Mouse (Mus musculus) CH12.LX (cell line): ENCODE measurements around the gene Six4. TPM values are rescaled to one million over a fixed set of nuclear protein-coding genes. Genes with fewer than 3 reads are reported as not detected.

ENCODE experiments used
- DNase-seq: peaks from one replicate; pipeline ENCODE4 v3.0.0-alpha.2; 2013; ENCODE audit errors: extremely low read depth
- H3K27ac ChIP-seq: 2 replicates; pipeline ENCODE4 v1.5.1; 2012; ENCODE audit warnings: low read depth, mild to moderate bottlenecking, control low read depth, moderate library complexity; ENCODE audit not compliant: insufficient read depth
- H3K27me3 ChIP-seq: replicated peaks from 2 replicates; pipeline ENCODE3; 2012; ENCODE audit warnings: inconsistent platforms
- H3K36me3 ChIP-seq, 2 experiments: replicated peaks in 1 of 2; 2 replicates each; pipeline versions ENCODE3 to v1.6.1; 2012; ENCODE audit warnings: inconsistent platforms in 1 of 2, low read length in 1 of 2, mild to moderate bottlenecking in 1 of 2, mixed read lengths in 1 of 2, moderate library complexity in 1 of 2; ENCODE audit not compliant: control insufficient read depth in 1 of 2, insufficient read depth in 1 of 2
- H3K4me1 ChIP-seq, 2 experiments: 2 replicates each; pipeline ENCODE4 v1.6.1; 2012; ENCODE audit warnings: inconsistent platforms in 1 of 2, moderate library complexity in 1 of 2; ENCODE audit not compliant: insufficient read depth in 2 of 2, control insufficient read depth in 1 of 2
- H3K4me2 ChIP-seq: 2 replicates; pipeline ENCODE4 v1.6.1; 2012; ENCODE audit warnings: low read depth, mild to moderate bottlenecking, control low read depth; ENCODE audit not compliant: poor library complexity, insufficient read depth, severe bottlenecking
- H3K4me3 ChIP-seq, 3 experiments: fragments of 150-350 bp in 1 of 3; sonication (generic) in 1 of 3; replicated peaks in 1 of 3; 2 replicates each; pipeline versions ENCODE3 to v1.5.1; 2011 to 2012; ENCODE audit warnings: low read depth in 2 of 3, low read length in 2 of 3, mild to moderate bottlenecking in 2 of 3, moderate library complexity in 2 of 3, control low read depth in 1 of 3, improper control_type of control experiment in 1 of 3, inconsistent platforms in 1 of 3, mixed read lengths in 1 of 3; ENCODE audit not compliant: poor library complexity in 1 of 3
- H3K79me2 ChIP-seq: replicated peaks from 2 replicates; pipeline ENCODE4 v1.6.1; 2012; ENCODE audit warnings: mild to moderate bottlenecking, moderate library complexity; ENCODE audit not compliant: control insufficient read depth, poor library complexity, insufficient read depth, severe bottlenecking; ENCODE audit errors: extremely low read depth
- H3K9ac ChIP-seq: 2 replicates; pipeline ENCODE4 v1.6.1; 2012; ENCODE audit warnings: low read depth, mild to moderate bottlenecking, control low read depth, moderate library complexity; ENCODE audit not compliant: insufficient read depth
- H3K9me3 ChIP-seq: replicated peaks from 2 replicates; pipeline ENCODE3; 2012; ENCODE audit warnings: low read length, inconsistent platforms, mixed read lengths
- CHD1 ChIP-seq: IDR thresholded peaks from 2 replicates; pipeline ENCODE4 v1.6.1; 2012; ENCODE audit warnings: low read depth, low read length, improper control_type of control experiment, inconsistent platforms
- CHD2 ChIP-seq: IDR thresholded peaks from 2 replicates; pipeline ENCODE4 v1.6.1; 2011; ENCODE audit warnings: low read length, improper control_type of control experiment
- EP300 ChIP-seq: IDR thresholded peaks from 2 replicates; pipeline ENCODE4 v1.6.1; 2011; ENCODE audit warnings: low read length, improper control_type of control experiment
- GABPA ChIP-seq: IDR thresholded peaks from 2 replicates; pipeline ENCODE4 v1.6.1; 2012; ENCODE audit warnings: low read depth, low read length, improper control_type of control experiment, inconsistent platforms; ENCODE audit not compliant: insufficient replicate concordance
- MAFK ChIP-seq: IDR thresholded peaks from 2 replicates; pipeline ENCODE4 v1.6.1; 2011; ENCODE audit warnings: low read length, improper control_type of control experiment; ENCODE audit not compliant: insufficient replicate concordance
- MEF2A ChIP-seq: IDR thresholded peaks from 2 replicates; pipeline ENCODE4 v1.6.1; 2014; ENCODE audit warnings: low read depth, mild to moderate bottlenecking, inconsistent platforms, low read length, improper control_type of control experiment, borderline replicate concordance
- MYC ChIP-seq: IDR thresholded peaks from 2 replicates; pipeline ENCODE4 v1.6.1; 2011; ENCODE audit warnings: low read depth, mild to moderate bottlenecking, improper control_type of control experiment, low read length
- NELFE ChIP-seq: IDR thresholded peaks from 2 replicates; pipeline ENCODE4 v1.6.1; 2011; ENCODE audit warnings: low read depth, low read length, improper control_type of control experiment
- NRF1 ChIP-seq: IDR thresholded peaks from 2 replicates; pipeline ENCODE4 v1.6.1; 2014; ENCODE audit warnings: low read depth, mild to moderate bottlenecking, inconsistent platforms, low read length, improper control_type of control experiment, moderate library complexity
- POLR2A ChIP-seq: IDR thresholded peaks from 2 replicates; pipeline ENCODE4 v1.6.1; 2011; ENCODE audit warnings: low read depth, mild to moderate bottlenecking, improper control_type of control experiment, low read length
- RAD21 ChIP-seq: IDR thresholded peaks from 2 replicates; pipeline ENCODE4 v1.6.1; 2011; ENCODE audit warnings: low read depth, mild to moderate bottlenecking, low read length, improper control_type of control experiment, moderate library complexity
- SIN3A ChIP-seq: IDR thresholded peaks from 2 replicates; pipeline ENCODE4 v1.6.1; 2012; ENCODE audit warnings: low read length, improper control_type of control experiment, inconsistent platforms
- SMC3 ChIP-seq: IDR thresholded peaks from 2 replicates; pipeline ENCODE4 v1.6.1; 2011; ENCODE audit warnings: low read depth, low read length, improper control_type of control experiment
- TBP ChIP-seq: conservative IDR thresholded peaks from 2 replicates; pipeline ENCODE4 v1.6.1; 2011; ENCODE audit warnings: low read depth, low read length, improper control_type of control experiment
- TCF12 ChIP-seq: IDR thresholded peaks from 2 replicates; pipeline ENCODE4 v1.6.1; 2014; ENCODE audit warnings: low read depth, mild to moderate bottlenecking, inconsistent platforms, low read length, improper control_type of control experiment
- ZC3H11A ChIP-seq: IDR thresholded peaks from 2 replicates; pipeline ENCODE4 v1.6.1; 2012; ENCODE audit warnings: low read depth, mild to moderate bottlenecking, inconsistent platforms, low read length, improper control_type of control experiment
- ZMIZ1 ChIP-seq: IDR thresholded peaks from 2 replicates; pipeline ENCODE4 v1.6.1; 2012; ENCODE audit warnings: low read depth, mild to moderate bottlenecking, inconsistent platforms, low read length, improper control_type of control experiment
- dilution Hi-C: fragments of 300-500 bp; cut with MboI; formaldehyde crosslinking; loops from 2 replicates; pipeline ENCODE4 v1.14.3; 2020; ENCODE audit warnings: low sequenced_read_pairs; ENCODE audit not compliant: extremely low pct_unique_long_range_greater_than_20kb, extremely low pct_ligation_motif_present
- in situ Hi-C: fragments of 300-500 bp; cut with MboI; formaldehyde crosslinking; loops from 3 replicates; pipeline ENCODE4 v1.14.3; 2019; ENCODE audit warnings: low sequenced_read_pairs, low pct_ligation_motif_present, low pct_unique_long_range_greater_than_20kb, mixed read lengths
- polyA plus RNA-seq: library from polyadenylated mRNA; unstranded; fragments of >175 nt; gene quantifications from 2 replicates; pipeline ENCODE4 v1.2.1, GENCODE M21; 2012; ENCODE audit warnings: low read depth; ENCODE audit not compliant: insufficient read length
- total RNA-seq, 2 experiments: library from RNA; depleted of rRNA; stranded (reverse); fragments of 300-350 nt in 1 of 2; fragments of >200 nt in 1 of 2; gene quantifications; 2 replicates each; pipeline ENCODE4 v1.2.3; 2012 to 2014

Gene Six4
- total and polyA plus RNA-seq, 3 experiments: 2.0 to 2.5 (median 2.2) TPM

DNA sequence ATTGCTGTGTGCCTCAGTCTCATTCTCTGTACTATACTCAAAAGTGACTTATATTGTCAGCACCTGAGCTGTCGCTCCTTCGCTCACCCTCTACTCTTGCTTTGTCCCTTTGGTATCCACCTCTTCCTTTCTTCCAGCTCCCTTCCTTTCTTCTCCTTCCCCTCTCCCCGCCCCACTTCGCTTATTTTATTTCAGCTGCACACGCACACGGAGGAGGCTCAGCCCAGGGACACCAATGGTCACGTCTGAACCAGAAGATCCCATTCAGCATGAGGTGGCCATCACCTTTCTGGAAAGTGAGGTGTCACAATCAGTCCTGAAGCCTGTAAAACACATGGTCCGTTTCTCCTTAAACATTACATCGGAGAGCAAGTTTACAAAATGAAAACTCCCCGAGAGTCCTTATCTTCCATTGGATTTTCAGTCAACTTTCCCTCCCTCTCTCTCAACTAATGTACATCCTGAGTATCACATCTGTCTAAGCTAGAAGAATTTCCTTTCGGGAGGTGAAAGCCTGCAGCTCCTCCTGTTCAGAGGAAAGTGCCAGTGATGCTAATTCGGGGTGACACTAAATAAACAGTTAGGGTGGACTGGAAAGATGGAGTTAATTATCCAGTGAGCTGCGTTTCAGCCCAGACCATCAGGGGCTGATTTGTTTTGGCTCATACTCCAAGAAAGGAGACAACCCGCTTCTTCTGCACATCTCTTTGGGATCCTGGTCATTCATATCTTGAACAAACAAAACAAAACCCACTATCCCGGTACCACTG is 62.3 kb downstream of the Six4 start:
- peaks cover 0 to 15% of the 10 kb centered on the region in 2 experiments; a peak in 2 of 4 replicates for H3K4me1 ChIP-seq
- in situ Hi-C loops: no loop called here
- no peaks in the 10 kb centered on the region for H3K36me3 ChIP-seq
- H3K9ac ChIP-seq: no peak overlapping the region
- peaks cover 51% of the 10 kb centered on the region for H3K27me3 ChIP-seq
- no peak overlapping the region for H3K4me2 ChIP-seq
- dilution Hi-C loops: no loop called here
- no peak for DNase-seq
- 0 out of 2 replicates have a peak, but pooled peaks cover under 1% of the 10 kb centered on the region for H3K79me2 ChIP-seq
- TF ChIP-seq EP300 (no peak), TBP (no peak), SIN3A (no peak), ZC3H11A (no peak), MYC (no peak)
- no peak overlapping the region for H3K4me3 ChIP-seq
- H3K9me3 ChIP-seq: no peaks in the 10 kb centered on the region
- H3K27ac ChIP-seq: no peak overlapping the region

GRCm38 (mm10) chr12:73050305-73050704 is 63.0 kb downstream of the Six4 start:
- no peak for DNase-seq
- peaks cover 0 to 15% of the 10 kb centered on the region in 2 experiments; a peak in 2 of 4 replicates for H3K4me1 ChIP-seq
- 0 out of 2 replicates have a peak, but pooled peaks cover 3% of the 10 kb centered on the region for H3K79me2 ChIP-seq
- H3K4me2 ChIP-seq: no peak overlapping the region
- dilution Hi-C loops (no loop called here), in situ Hi-C loops (no loop called here)
- no peak for TF ChIP-seq MAFK
- TF ChIP-seq GABPA: no peak
- TF ChIP-seq SMC3: no peak
- no peak for TF ChIP-seq TBP
- no peak for TF ChIP-seq CHD2
- TF ChIP-seq CHD1: no peak
- no peak for TF ChIP-seq ZC3H11A
- no peak for TF ChIP-seq RAD21
- no peak for TF ChIP-seq ZMIZ1
- TF ChIP-seq NELFE: no peak
- no peak for TF ChIP-seq NRF1
- no peak for TF ChIP-seq EP300
- TF ChIP-seq POLR2A: no peak
- no peak for TF ChIP-seq TCF12
- TF ChIP-seq MEF2A: no peak
- no peak for TF ChIP-seq SIN3A
- H3K9me3 ChIP-seq: no peaks in the 10 kb centered on the region
- peaks cover 51% of the 10 kb centered on the region for H3K27me3 ChIP-seq
- no peak overlapping the region for H3K27ac ChIP-seq
- H3K36me3 ChIP-seq: no peaks in the 10 kb centered on the region
- H3K4me3 ChIP-seq: no peak overlapping the region
- no peak overlapping the region for H3K9ac ChIP-seq

Other genes starting within 250 kb of the Six4 start
- 0.04 and 0.13 TPM in 2 replicates for gene Six6, start 173.6 kb downstream of the Six4 start, total RNA-seq (2012; rRNA removed)
- not detected in 2 replicates for gene Six6, start 173.6 kb downstream of the Six4 start, total RNA-seq (2014; rRNA removed)
- 0.61 and 0.87 TPM in 2 replicates for gene Six6, start 173.6 kb downstream of the Six4 start, polyA plus RNA-seq
- 0.55 and 0.89 TPM in 2 replicates for gene 4930447C04Rik, start 172.7 kb downstream of the Six4 start, total RNA-seq (2012; rRNA removed)
- 0.52 and 0.74 TPM in 2 replicates for gene 4930447C04Rik, start 172.7 kb downstream of the Six4 start, total RNA-seq (2014; rRNA removed)
- 0.74 and 0.85 TPM in 2 replicates for gene 4930447C04Rik, start 172.7 kb downstream of the Six4 start, polyA plus RNA-seq
- gene Six1, start 59.6 kb downstream of the Six4 start, total RNA-seq (2012; rRNA removed): 8.1 and 9.5 TPM in 2 replicates
- gene Six1, start 59.6 kb downstream of the Six4 start, total RNA-seq (2014; rRNA removed): 7.6 and 7.9 TPM in 2 replicates
- gene Six1, start 59.6 kb downstream of the Six4 start, polyA plus RNA-seq: 16.1 and 16.5 TPM in 2 replicates
- gene Mnat1, start 10.3 kb upstream of the Six4 start, total RNA-seq (2012; rRNA removed): 38.1 and 39.4 TPM in 2 replicates
- 64.2 and 73.8 TPM in 2 replicates for gene Mnat1, start 10.3 kb upstream of the Six4 start, total RNA-seq (2014; rRNA removed)
- gene Mnat1, start 10.3 kb upstream of the Six4 start, polyA plus RNA-seq: 69.0 TPM in 2 replicates
- gene Trmt5, start 173.3 kb upstream of the Six4 start, total RNA-seq (2012; rRNA removed): 21.9 and 26.3 TPM in 2 replicates
- gene Trmt5, start 173.3 kb upstream of the Six4 start, total RNA-seq (2014; rRNA removed): 51.3 and 57.7 TPM in 2 replicates
- gene Trmt5, start 173.3 kb upstream of the Six4 start, polyA plus RNA-seq: 40.4 and 40.5 TPM in 2 replicates
- 10.2 and 10.3 TPM in 2 replicates for gene Slc38a6, start 173.3 kb upstream of the Six4 start, total RNA-seq (2012; rRNA removed)
- 13.6 and 15.4 TPM in 2 replicates for gene Slc38a6, start 173.3 kb upstream of the Six4 start, total RNA-seq (2014; rRNA removed)
- gene Slc38a6, start 173.3 kb upstream of the Six4 start, polyA plus RNA-seq: 6.9 and 7.0 TPM in 2 replicates